Mouse (Mus musculus): ENCODE measurements around the gene Olfr509.
"Not testable (repeated sequence)": the region's sequence is repeated elsewhere in the genome, so short reads cannot be mapped to it uniquely, and the experiment has no call there.

Gene Olfr509

DNA sequence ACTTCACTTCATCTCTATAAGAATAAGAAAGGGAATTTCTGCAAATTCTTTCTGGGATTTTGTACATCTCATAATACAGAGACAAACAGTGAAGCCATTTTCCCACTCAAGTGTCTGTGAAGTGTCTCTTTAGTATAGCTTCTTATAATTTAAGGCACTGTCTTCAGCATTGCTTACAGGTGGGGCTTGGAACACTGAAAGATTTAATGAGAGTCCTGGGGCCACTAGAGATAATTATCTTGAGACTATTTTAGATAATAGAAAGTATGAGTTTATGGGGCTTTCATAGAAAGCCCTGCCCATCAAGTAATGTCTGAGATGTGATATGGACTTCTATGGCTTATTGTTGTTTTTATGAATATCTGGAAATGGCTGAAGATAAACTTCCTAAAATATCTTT, at the start of gene Olfr509:
TSS of gene Olfr509 (minus strand) at position 101 of the 400 bp plus-strand sequence.
- DNase-seq (ENCODE audit: low spot score) = no peak

DNA sequence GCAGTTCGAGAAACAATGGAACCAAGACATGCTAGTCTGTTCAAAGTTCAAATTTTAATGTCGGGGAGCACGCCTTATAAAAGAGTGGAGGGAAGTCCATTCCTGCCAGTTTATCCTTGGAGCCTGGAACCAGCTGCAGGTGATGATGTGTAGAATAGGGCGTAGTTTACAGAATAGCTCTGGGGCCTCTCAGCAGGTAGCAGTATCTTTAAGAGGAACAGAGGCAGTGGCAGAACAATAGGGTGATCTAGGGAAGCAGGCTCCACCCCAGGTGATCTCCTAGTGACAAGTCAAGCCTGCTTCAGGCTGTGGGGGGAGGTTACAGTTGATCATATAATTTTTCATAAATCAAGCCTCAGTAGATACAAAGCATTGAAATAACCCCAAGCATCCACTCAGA, 27.2 kb upstream of the Olfr509 start:
- DNase-seq (ENCODE audit: low spot score) = no peak

GRCm38 (mm10) chr7:108671058-108671457, 19.4 kb upstream of the Olfr509 start:
- no peak for DNase-seq (ENCODE audit: low spot score)

- DNase-seq (ENCODE audit: low spot score) = no peak
Measured at GRCm38 (mm10) chr7:108666118-108666517, 14.4 kb upstream of the Olfr509 start, which contains the start of gene Olfr510. Olfr510 (plus strand) TSS chr7:108666418.

- no peak for DNase-seq (ENCODE audit: low spot score)
Measured at GRCm38 (mm10) chr7:108662419-108662818, 10.7 kb upstream of the Olfr509 start.

DNA sequence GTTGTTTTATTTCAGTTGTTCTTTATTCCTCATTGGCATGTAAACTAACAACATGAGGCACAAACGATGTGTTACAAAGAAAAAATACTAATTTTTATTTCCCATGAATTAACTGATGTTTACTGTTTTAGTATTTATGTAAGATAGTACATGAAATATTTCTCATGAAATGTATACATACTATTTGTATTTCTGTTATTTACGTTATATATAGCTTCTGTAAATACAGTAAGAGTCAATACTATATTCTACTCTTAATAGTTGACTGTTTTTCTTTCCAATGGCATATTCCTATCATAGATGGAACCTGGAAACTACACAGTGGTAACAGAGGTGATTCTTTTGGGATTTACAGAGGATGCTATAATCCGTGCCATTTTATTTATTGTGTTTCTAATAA, 22.0 kb downstream of the Olfr509 start, which contains the start of gene Olfr508:
TSS of gene Olfr508 (plus strand) at position 301 of the 400 bp plus-strand sequence.
- no peak for DNase-seq (ENCODE audit: low spot score)

DNA sequence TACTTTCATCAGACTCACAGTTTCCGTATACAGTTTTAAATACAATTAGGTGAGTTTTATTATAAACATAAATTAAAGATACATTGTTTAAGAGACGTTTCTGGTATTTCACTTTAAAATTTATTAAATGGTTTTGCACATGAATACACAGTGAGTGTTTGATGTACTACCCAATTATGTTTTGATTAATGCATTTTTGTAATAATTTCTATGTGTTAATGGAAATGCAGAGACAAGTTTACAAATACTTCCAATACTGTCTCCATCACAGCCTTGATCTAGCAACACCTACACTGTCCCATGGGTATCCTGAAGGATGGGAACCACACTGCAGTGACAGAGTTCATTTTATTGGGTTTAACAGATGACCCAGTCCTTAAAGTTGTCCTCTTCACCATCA, 30.2 kb downstream of the Olfr509 start, which contains the start of gene Olfr507:
TSS of gene Olfr507 (plus strand) at position 301 of the 400 bp plus-strand sequence.
- no peak for DNase-seq (ENCODE audit: low spot score)

GRCm38 (mm10) chr7:108616781-108617180, 34.9 kb downstream of the Olfr509 start:
- DNase-seq (ENCODE audit: low spot score) = not testable (repeated sequence)

- DNase-seq (ENCODE audit: low spot score) = no peak
Measured at GRCm38 (mm10) chr7:108614110-108614509, 37.6 kb downstream of the Olfr509 start.

GRCm38 (mm10) chr7:108610487-108610886, 41.2 kb downstream of the Olfr509 start, which contains the start of gene Olfr506:
Olfr506 (plus strand) TSS chr7:108610787.
- DNase-seq (ENCODE audit: low spot score) = no peak

- DNase-seq (ENCODE audit: low spot score) = not testable (repeated sequence)
Measured at GRCm38 (mm10) chr7:108601916-108602315, 49.8 kb downstream of the Olfr509 start.
